Mouse (Mus musculus): ENCODE data around the gene AL731706.1. TPM values are rescaled to one million over a fixed set of nuclear protein-coding genes. Genes with fewer than 3 reads are reported as not detected.

AL731706.1 gene
- 24.0 and 24.2 TPM in 2 replicates for polyA plus RNA-seq (2014; fragmentation: Nextera tagmentation; extraction: Ambion mirVana)

GRCm38 (mm10) chr2:136891068-136891950 is at the start of gene AL731706.1, which contains the start of the genes Slx4ip and Mkks:
TSS of gene AL731706.1 (minus strand) at chr2:136891389.
TSS of gene Slx4ip (plus strand) at chr2:136891218.
TSS of gene Mkks (minus strand) at chr2:136891389.
- Histone ChIP-seq H3K27ac (ENCODE audit: low read depth, low read length) (peak within 1 kb of the TSS; percentile 86), H3K4me3 (ENCODE audit: low read depth, low read length) (peak within 1 kb of the TSS; percentile 82), H3K27me3 (replicated peaks; ENCODE audit: control insufficient read depth, insufficient read depth, low read length) (no peaks in the 10 kb centered on the region), H3K4me1 (replicated peaks; ENCODE audit: control insufficient read depth, insufficient read depth, low read length) (peaks cover 13% of the 10 kb centered on the region), H3K9me3 (ENCODE audit: control insufficient read depth, low read length) (no peaks in the 10 kb centered on the region), H3K36me3 (ENCODE audit: control insufficient read depth, insufficient read depth, low read length) (no peaks in the 10 kb centered on the region), H3K9ac (ENCODE audit: low read depth, low read length) (peak within 1 kb of the TSS; percentile 85), H3K4me2 (peak within 1 kb of the TSS; percentile 61)
- DNase-seq (ENCODE audit: low spot score), result peak; percentile 94
- ATAC-seq (replicated peaks; ENCODE audit: low FRiP score), result peak; percentile 95
- under 1% methylated on average over 49 of the region's 49 CpGs for WGBS

- Histone ChIP-seq H3K4me3 (ENCODE audit: low read depth, low read length) (no peak overlapping the region), H3K36me3 (ENCODE audit: control insufficient read depth, insufficient read depth, low read length) (no peaks in the 10 kb centered on the region), H3K9me3 (ENCODE audit: control insufficient read depth, low read length) (no peaks in the 10 kb centered on the region), H3K27me3 (replicated peaks; ENCODE audit: control insufficient read depth, insufficient read depth, low read length) (no peaks in the 10 kb centered on the region), H3K27ac (ENCODE audit: low read depth, low read length) (no peak overlapping the region), H3K9ac (ENCODE audit: low read depth, low read length) (no peak overlapping the region), H3K4me2 (no peak overlapping the region), H3K4me1 (replicated peaks; ENCODE audit: control insufficient read depth, insufficient read depth, low read length) (no peaks in the 10 kb centered on the region)
- WGBS, result 76% methylated on average over 1 of the region's 1 CpGs
- no peak for ATAC-seq (replicated peaks; ENCODE audit: low FRiP score)
- no peak for DNase-seq (ENCODE audit: low spot score)
Observed at GRCm38 (mm10) chr2:136938249-136938648, 47.1 kb upstream of the AL731706.1 start.

- Histone ChIP-seq H3K4me3 (ENCODE audit: low read depth, low read length) (no peak overlapping the region), H3K27me3 (replicated peaks; ENCODE audit: control insufficient read depth, insufficient read depth, low read length) (no peaks in the 10 kb centered on the region), H3K27ac (ENCODE audit: low read depth, low read length) (no peak overlapping the region), H3K9me3 (ENCODE audit: control insufficient read depth, low read length) (no peaks in the 10 kb centered on the region), H3K4me2 (no peak overlapping the region), H3K36me3 (ENCODE audit: control insufficient read depth, insufficient read depth, low read length) (no peaks in the 10 kb centered on the region), H3K4me1 (replicated peaks; ENCODE audit: control insufficient read depth, insufficient read depth, low read length) (no peaks in the 10 kb centered on the region), H3K9ac (ENCODE audit: low read depth, low read length) (no peak overlapping the region)
- ATAC-seq (replicated peaks; ENCODE audit: low FRiP score) (no peak), DNase-seq (ENCODE audit: low spot score) (no peak)
- WGBS, result 74% methylated on average over 4 of the region's 4 CpGs
Observed at GRCm38 (mm10) chr2:136936391-136937288, 45.5 kb upstream of the AL731706.1 start.

- Histone ChIP-seq H3K27ac (ENCODE audit: low read depth, low read length) (no peak overlapping the region), H3K9me3 (ENCODE audit: control insufficient read depth, low read length) (no peaks in the 10 kb centered on the region), H3K9ac (ENCODE audit: low read depth, low read length) (no peak overlapping the region), H3K4me2 (peak overlapping the region; percentile 9; the same call in 1 of the 2 replicates), H3K4me1 (replicated peaks; ENCODE audit: control insufficient read depth, insufficient read depth, low read length) (peaks cover 9% of the 10 kb centered on the region), H3K4me3 (ENCODE audit: low read depth, low read length) (no peak overlapping the region), H3K27me3 (replicated peaks; ENCODE audit: control insufficient read depth, insufficient read depth, low read length) (no peaks in the 10 kb centered on the region), H3K36me3 (ENCODE audit: control insufficient read depth, insufficient read depth, low read length) (no peaks in the 10 kb centered on the region; the same call in 1 of the 2 replicates)
- peak; percentile 90 for ATAC-seq (replicated peaks; ENCODE audit: low FRiP score)
- no peak for DNase-seq (ENCODE audit: low spot score)
- WGBS, result 46% methylated on average over 4 of the region's 4 CpGs
Observed at GRCm38 (mm10) chr2:136921003-136921408, 29.8 kb upstream of the AL731706.1 start.

- H3K27ac ChIP-seq (ENCODE audit: low read depth, low read length), result no peak overlapping the region
- no peak overlapping the region for H3K4me3 ChIP-seq (ENCODE audit: low read depth, low read length)
- no peak overlapping the region for H3K9ac ChIP-seq (ENCODE audit: low read depth, low read length)
- 76% methylated on average over 3 of the region's 3 CpGs for WGBS
- H3K4me1 ChIP-seq (replicated peaks; ENCODE audit: control insufficient read depth, insufficient read depth, low read length), result peaks cover 9% of the 10 kb centered on the region
- no peaks in the 10 kb centered on the region for H3K27me3 ChIP-seq (replicated peaks; ENCODE audit: control insufficient read depth, insufficient read depth, low read length)
- H3K4me2 ChIP-seq, result no peak overlapping the region
- H3K36me3 ChIP-seq (ENCODE audit: control insufficient read depth, insufficient read depth, low read length), result no peaks in the 10 kb centered on the region; the same call in 1 of the 2 replicates
- DNase-seq (ENCODE audit: low spot score) (no peak), ATAC-seq (replicated peaks; ENCODE audit: low FRiP score) (no peak)
- no peaks in the 10 kb centered on the region for H3K9me3 ChIP-seq (ENCODE audit: control insufficient read depth, low read length)
Observed at GRCm38 (mm10) chr2:136920257-136920993, 29.2 kb upstream of the AL731706.1 start.

GRCm38 (mm10) chr2:136919433-136919832 is 28.2 kb upstream of the AL731706.1 start:
- no peak overlapping the region for H3K4me2 ChIP-seq
- 92% methylated on average over 1 of the region's 1 CpGs for WGBS
- no peak overlapping the region for H3K4me3 ChIP-seq (ENCODE audit: low read depth, low read length)
- peaks cover 9% of the 10 kb centered on the region for H3K4me1 ChIP-seq (replicated peaks; ENCODE audit: control insufficient read depth, insufficient read depth, low read length)
- ATAC-seq (replicated peaks; ENCODE audit: low FRiP score), result no peak
- no peak overlapping the region for H3K27ac ChIP-seq (ENCODE audit: low read depth, low read length)
- no peaks in the 10 kb centered on the region for H3K27me3 ChIP-seq (replicated peaks; ENCODE audit: control insufficient read depth, insufficient read depth, low read length)
- no peaks in the 10 kb centered on the region for H3K9me3 ChIP-seq (ENCODE audit: control insufficient read depth, low read length)
- no peaks in the 10 kb centered on the region; the same call in 1 of the 2 replicates for H3K36me3 ChIP-seq (ENCODE audit: control insufficient read depth, insufficient read depth, low read length)
- H3K9ac ChIP-seq (ENCODE audit: low read depth, low read length), result no peak overlapping the region
- DNase-seq (ENCODE audit: low spot score), result no peak

- ATAC-seq (replicated peaks; ENCODE audit: low FRiP score) (no peak), DNase-seq (ENCODE audit: low spot score) (no peak)
- H3K4me3 ChIP-seq (ENCODE audit: low read depth, low read length), result no peak overlapping the region
- H3K4me1 ChIP-seq (replicated peaks; ENCODE audit: control insufficient read depth, insufficient read depth, low read length), result peaks cover 4% of the 10 kb centered on the region
- H3K36me3 ChIP-seq (ENCODE audit: control insufficient read depth, insufficient read depth, low read length), result no peaks in the 10 kb centered on the region
- H3K9ac ChIP-seq (ENCODE audit: low read depth, low read length), result no peak overlapping the region
- H3K27ac ChIP-seq (ENCODE audit: low read depth, low read length), result no peak overlapping the region
- H3K27me3 ChIP-seq (replicated peaks; ENCODE audit: control insufficient read depth, insufficient read depth, low read length), result no peaks in the 10 kb centered on the region
- WGBS, result 59% methylated on average over 3 of the region's 3 CpGs
- H3K9me3 ChIP-seq (ENCODE audit: control insufficient read depth, low read length), result no peaks in the 10 kb centered on the region
- H3K4me2 ChIP-seq, result no peak overlapping the region
Observed at GRCm38 (mm10) chr2:136914334-136914902, 23.2 kb upstream of the AL731706.1 start.

GRCm38 (mm10) chr2:136913021-136913420 is 21.8 kb upstream of the AL731706.1 start:
- no peaks in the 10 kb centered on the region for H3K36me3 ChIP-seq (ENCODE audit: control insufficient read depth, insufficient read depth, low read length)
- H3K4me3 ChIP-seq (ENCODE audit: low read depth, low read length), result no peak overlapping the region
- no peak overlapping the region for H3K4me2 ChIP-seq
- peaks cover 5% of the 10 kb centered on the region for H3K4me1 ChIP-seq (replicated peaks; ENCODE audit: control insufficient read depth, insufficient read depth, low read length)
- no peak overlapping the region for H3K9ac ChIP-seq (ENCODE audit: low read depth, low read length)
- H3K27ac ChIP-seq (ENCODE audit: low read depth, low read length), result no peak overlapping the region
- ATAC-seq (replicated peaks; ENCODE audit: low FRiP score) (no peak), DNase-seq (ENCODE audit: low spot score) (no peak)
- whole genome bisulfite sequencing, result 85% methylated on average over 3 of the region's 3 CpGs
- no peaks in the 10 kb centered on the region for H3K9me3 ChIP-seq (ENCODE audit: control insufficient read depth, low read length)
- no peaks in the 10 kb centered on the region for H3K27me3 ChIP-seq (replicated peaks; ENCODE audit: control insufficient read depth, insufficient read depth, low read length)
